Mouse (Mus musculus) C2C12 (cell line): ENCODE results near the gene Ppcs.

Experiments
- CEBPB ChIP-seq: IDR thresholded peaks from one replicate; pipeline ENCODE4 v1.6.1; 2011; ENCODE audit warnings: low read depth, mild to moderate bottlenecking, control low read depth, moderate library complexity
- CTCF ChIP-seq: IDR thresholded peaks from one replicate; pipeline ENCODE4 v1.5.1; 2011; ENCODE audit not compliant: control insufficient read depth, insufficient read depth, insufficient read length
- FOSL1 ChIP-seq: IDR thresholded peaks from one replicate; pipeline ENCODE4 v1.8.0; 2011; ENCODE audit warnings: mild to moderate bottlenecking, low read length; ENCODE audit not compliant: poor library complexity, insufficient read depth, severe bottlenecking
- MAX ChIP-seq: IDR thresholded peaks from one replicate; pipeline ENCODE4 v1.6.1; 2011; ENCODE audit warnings: mild to moderate bottlenecking, control low read depth
- MYOD1 ChIP-seq: IDR thresholded peaks from one replicate; pipeline ENCODE4 v1.6.1; 2011; ENCODE audit warnings: low read depth; ENCODE audit not compliant: control insufficient read depth, insufficient read length
- MYOG ChIP-seq: IDR thresholded peaks from one replicate; pipeline ENCODE4 v1.6.1; 2011; ENCODE audit not compliant: control insufficient read depth, insufficient read length; ENCODE audit errors: extremely low read depth
- USF1 ChIP-seq: IDR thresholded peaks from one replicate; pipeline ENCODE4 v1.6.1; 2011; ENCODE audit warnings: low read depth, mild to moderate bottlenecking, control low read depth, moderate library complexity

DNA sequence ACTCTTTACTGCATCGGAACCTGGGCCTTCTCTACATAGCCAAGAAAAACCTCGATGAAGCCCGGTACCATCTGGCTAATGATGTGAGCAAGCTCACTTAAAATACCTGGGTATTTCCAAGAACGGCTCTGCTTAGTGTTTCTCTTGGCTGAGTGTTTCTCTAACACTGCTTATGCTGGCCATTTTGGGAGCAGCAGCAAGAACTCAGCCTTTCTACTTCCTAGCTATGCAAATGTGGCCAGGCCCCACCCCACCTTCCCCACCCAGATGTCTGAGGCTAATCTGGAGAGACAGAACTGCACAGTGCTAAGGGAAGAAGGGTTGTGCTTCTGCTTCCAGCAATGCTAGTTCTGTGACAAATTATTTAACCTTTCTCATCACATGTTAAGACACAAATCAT lies 19.6 kb upstream of the Ppcs start:
- TF ChIP-seq CTCF = no peak
- TF ChIP-seq MAX = no peak
- TF ChIP-seq USF1 = no peak
- TF ChIP-seq MYOD1 = no peak
- no peak for TF ChIP-seq MYOG
- TF ChIP-seq CEBPB = no peak
- no peak for TF ChIP-seq FOSL1
